Mouse (Mus musculus): ENCODE measurements around the gene Tma16.

GRCm38 (mm10) chr8:66441123-66441522 is 45.2 kb downstream of the Tma16 start:
- TF ChIP-seq POLR2A (IDR thresholded peaks at IDR 0.05; ENCODE audit: borderline replicate concordance, control insufficient read depth, low read depth, low read length): no peak
- TF ChIP-seq CTCF (IDR thresholded peaks at IDR 0.05; ENCODE audit: control insufficient read depth, insufficient read depth, low read length): no peak
